19 mouse cellular contexts compared by ENCODE assay signal in genomic region chr13:112039422-112040145, GRCm38 (mm10).
DNase-seq lines count a peak whose midpoint lies in the region; ATAC-seq and TF ChIP-seq lines count a peak whose summit lies in the region.
"Had no signal": no experiment of that assay in that cellular context is flagged by ENCODE, and none has a peak within 500 bp of the region (broad histone marks: within the 10 kb centered on the region; RNA-seq: fewer than 3 reads in every experiment).

No protein-coding gene starts in this region.

- H3K4me3 ChIP-seq in CH12.LX (replicated peaks in 1 of 3; ENCODE audit: low read depth in 2 of 3, low read length in 2 of 3, poor library complexity in 1 of 3) = no peak overlapping the region
- H3K4me3 ChIP-seq in hindbrain, postnatal 0 days (ENCODE audit: low read length) = no peak overlapping the region
- H3K4me3 ChIP-seq: embryonic facial prominence, embryonic 10.5 days; hindbrain, embryonic 15.5 days; intestine, embryonic 15.5 days; limb, embryonic 12.5 days; midbrain, embryonic 10.5 days had no signal

- in situ Hi-C loops in CH12.LX (cut with MboI; ENCODE audit: low pct_ligation_motif_present, low pct_unique_long_range_greater_than_20kb, low sequenced_read_pairs) = no loop called here

- WGBS in hindbrain, postnatal 0 days = 83% methylated on average over 7 of the region's 7 CpGs

- H3K79me2 ChIP-seq in CH12.LX (replicated peaks; ENCODE audit: control insufficient read depth, extremely low read depth, insufficient read depth, poor library complexity, severe bottlenecking) = no peaks in the 10 kb centered on the region

- no peak overlapping the region for H3K9ac ChIP-seq in CH12.LX (ENCODE audit: insufficient read depth, low read depth)
- no peak overlapping the region for H3K9ac ChIP-seq in hindbrain, postnatal 0 days (replicated peaks; ENCODE audit: low read length)
- H3K9ac ChIP-seq: hindbrain, embryonic 15.5 days; intestine, embryonic 15.5 days; limb, embryonic 12.5 days; liver, embryonic 14.5 days had no signal

- TF ChIP-seq RAD21 in CH12.LX (IDR thresholded peaks at IDR 0.05; ENCODE audit: low read depth, low read length) = peak; percentile 30

- no peak for TF ChIP-seq POLR2A in CH12.LX (IDR thresholded peaks at IDR 0.05; ENCODE audit: low read depth, low read length)

- H3K4me2 ChIP-seq in CH12.LX (ENCODE audit: insufficient read depth, low read depth, poor library complexity, severe bottlenecking) = no peak overlapping the region
- no peak overlapping the region for H3K4me2 ChIP-seq in hindbrain, postnatal 0 days (ENCODE audit: low read depth, low read length)
- H3K4me2 ChIP-seq: hindbrain, embryonic 15.5 days; intestine, embryonic 15.5 days; limb, embryonic 12.5 days had no signal

- no peak overlapping the region for H3K27ac ChIP-seq in CH12.LX (ENCODE audit: insufficient read depth, low read depth)
- H3K27ac ChIP-seq in hindbrain, postnatal 0 days = no peak overlapping the region
- H3K27ac ChIP-seq: embryonic facial prominence, embryonic 10.5 days; hindbrain, embryonic 15.5 days; intestine, embryonic 15.5 days; limb, embryonic 12.5 days; liver, embryonic 14.5 days; macrophage; midbrain, embryonic 10.5 days had no signal

- TF ChIP-seq EP300 in CH12.LX (IDR thresholded peaks at IDR 0.05; ENCODE audit: low read length) = no peak

- intact Hi-C loops in heart, postnatal 25 days (cut with DNase I) = no loop called here
- intact Hi-C loops in left cerebral cortex, postnatal 14 days (cut with DNase I) = no loop called here

- TF ChIP-seq CTCF in CH12.LX (conservative IDR thresholded peaks at IDR 0.05 in 1 of 2, IDR thresholded peaks at IDR 0.05 in 1 of 2; ENCODE audit: low read depth in 2 of 2, low read length in 2 of 2) = 0 out of 4 replicates have a peak, but pooled peaks of 1 of the 2 experiments have one; percentile 22
- TF ChIP-seq CTCF in hindbrain, postnatal 0 days (IDR thresholded peaks at IDR 0.05; ENCODE audit: low read depth) = no peak

- H3K27me3 ChIP-seq in CH12.LX (replicated peaks) = no peaks in the 10 kb centered on the region
- no peaks in the 10 kb centered on the region for H3K27me3 ChIP-seq in hindbrain, postnatal 0 days (ENCODE audit: insufficient read depth, low read length)
- H3K27me3 ChIP-seq: hindbrain, embryonic 15.5 days; intestine, embryonic 15.5 days; limb, embryonic 12.5 days had no signal

- H3K9me3 ChIP-seq in CH12.LX (replicated peaks; ENCODE audit: low read length) = no peaks in the 10 kb centered on the region
- no peaks in the 10 kb centered on the region for H3K9me3 ChIP-seq in hindbrain, postnatal 0 days (ENCODE audit: low read length)
- H3K9me3 ChIP-seq: embryonic facial prominence, embryonic 10.5 days; hindbrain, embryonic 15.5 days; intestine, embryonic 15.5 days; midbrain, embryonic 10.5 days had no signal

- H3K36me3 ChIP-seq in CH12.LX (replicated peaks in 1 of 2; ENCODE audit: control insufficient read depth in 1 of 2, insufficient read depth in 1 of 2, low read length in 1 of 2) = no peaks in the 10 kb centered on the region
- H3K36me3 ChIP-seq in hindbrain, postnatal 0 days (ENCODE audit: insufficient read depth, low read length) = no peaks in the 10 kb centered on the region
- H3K36me3 ChIP-seq: embryonic facial prominence, embryonic 10.5 days; hindbrain, embryonic 15.5 days; intestine, embryonic 15.5 days; limb, embryonic 12.5 days; midbrain, embryonic 10.5 days had no signal

- no peak for ATAC-seq in hindbrain, postnatal 0 days
- ATAC-seq: forebrain, embryonic 16.5 days; intestine, embryonic 15.5 days had no signal

- dilution Hi-C loops in CH12.LX (cut with MboI; ENCODE audit: extremely low pct_ligation_motif_present, extremely low pct_unique_long_range_greater_than_20kb, low sequenced_read_pairs) = no loop called here

- DNase-seq in heart, adult 11 months = peak; percentile 75
- no peak for DNase-seq in heart, postnatal 25 days (ENCODE audit: low spot score)
- no peak for DNase-seq in CH12.LX (ENCODE audit: extremely low read depth)
- DNase-seq in kidney, adult 8-10 months = peak; percentile 76 to 89
- peak; percentile 50 for DNase-seq in kidney, postnatal 10 days
- no peak for DNase-seq in left cerebral cortex, postnatal 14 days (ENCODE audit: low spot score in 2 of 2)
- no peak for DNase-seq in gastrocnemius, adult 18-20 months (ENCODE audit: low spot score)
- DNase-seq in hindbrain, postnatal 0 days (ENCODE audit: low spot score) = no peak
- DNase-seq: adrenal gland, postnatal 36 days; cerebellum, adult 9-10 months; gastrocnemius, postnatal 25 days had no signal

- no peaks in the 10 kb centered on the region for H3K4me1 ChIP-seq in CH12.LX (ENCODE audit: control insufficient read depth in 1 of 2, insufficient read depth in 2 of 2)
- H3K4me1 ChIP-seq in hindbrain, postnatal 0 days (ENCODE audit: insufficient read depth, low read length) = no peaks in the 10 kb centered on the region
- H3K4me1 ChIP-seq: hindbrain, embryonic 15.5 days; intestine, embryonic 15.5 days; limb, embryonic 12.5 days; midbrain, embryonic 10.5 days had no signal

TF ChIP-seq in CH12.LX, 34 proteins besides CTCF, POLR2A, EP300 and RAD21:
- TF ChIP-seq CHD2 (IDR thresholded peaks at IDR 0.05; ENCODE audit: low read length) (no peak), SMC3 (IDR thresholded peaks at IDR 0.05; ENCODE audit: low read depth, low read length) (peak; percentile 34; the same call in 1 of the 2 replicates)

Comparison
In these comparisons a context has a peak if more than half of its experiments do, and no peak if none do; other contexts are left out.
1. DNase-seq: peak in heart, adult 11 months (single experiment), kidney, adult 8-10 months (2 of 2) and kidney, postnatal 10 days (single experiment); none in heart, postnatal 25 days (single experiment), CH12.LX (single experiment), left cerebral cortex, postnatal 14 days (0 of 2), gastrocnemius, adult 18-20 months (single experiment) and hindbrain, postnatal 0 days (single experiment).